12 mouse cellular contexts compared by ENCODE assay signal in genomic region chr11:86652578-86652979, GRCm38 (mm10). TPM values are rescaled to one million over a fixed set of nuclear protein-coding genes. Genes with fewer than 3 reads are reported as not detected.
DNase-seq lines count a peak whose midpoint lies in the region; TF ChIP-seq lines count a peak whose summit lies in the region.
"Had no signal": no experiment of that assay in that cellular context is flagged by ENCODE, and none has a peak within 500 bp of the region (broad histone marks: within the 10 kb centered on the region; RNA-seq: fewer than 3 reads in every experiment).

No protein-coding gene starts in this region.

- peaks cover 15% of the 10 kb centered on the region for H3K4me1 ChIP-seq in heart, embryonic 10.5 days
- peaks cover 1% of the 10 kb centered on the region; the same call in 1 of the 2 replicates for H3K4me1 ChIP-seq in bone marrow, adult 2 months (ENCODE audit: control insufficient read depth, insufficient read depth, low read length)
- H3K4me1 ChIP-seq in megakaryocyte, embryonic 14.5 days = peaks cover 53% of the 10 kb centered on the region
- H3K4me1 ChIP-seq: embryonic facial prominence, embryonic 15.5 days had no signal

- WGBS in heart, embryonic 10.5 days = 86% methylated on average over 4 of the region's 4 CpGs
- 45% methylated on average over 4 of the region's 4 CpGs for WGBS in bone marrow, adult 2 months

- no peak for TF ChIP-seq POLR2A in bone marrow, adult 2 months (IDR thresholded peaks at IDR 0.05; ENCODE audit: borderline replicate concordance, control insufficient read depth, low read depth, low read length)

- H3K27ac ChIP-seq in heart, embryonic 10.5 days = peak overlapping the region; percentile 29; the same call in 1 of the 2 replicates
- peak overlapping the region; percentile 32; the same call in 1 of the 2 replicates for H3K27ac ChIP-seq in bone marrow, adult 2 months (ENCODE audit: control insufficient read depth, insufficient read depth, low read depth, low read length, poor library complexity)
- H3K27ac ChIP-seq: embryonic facial prominence, embryonic 15.5 days; liver, embryonic 14.5 days had no signal

- H3ac ChIP-seq in C2C12 (ENCODE audit: control insufficient read depth, insufficient read length, low read depth) = peak overlapping the region; percentile 19

- TF ChIP-seq CTCF in C2C12 (IDR thresholded peaks at IDR 0.05; ENCODE audit: control insufficient read depth, insufficient read depth, insufficient read length) = no peak
- TF ChIP-seq CTCF in bone marrow, adult 2 months (IDR thresholded peaks at IDR 0.05; ENCODE audit: control insufficient read depth, insufficient read depth, low read length) = no peak

- H3K36me3 ChIP-seq in heart, embryonic 10.5 days = no peaks in the 10 kb centered on the region
- peaks cover 15% of the 10 kb centered on the region for H3K36me3 ChIP-seq in C2C12 (ENCODE audit: control insufficient read depth, insufficient read depth)
- peaks cover 8% of the 10 kb centered on the region for H3K36me3 ChIP-seq in megakaryocyte, embryonic 14.5 days (replicated peaks; ENCODE audit: low read length)
- H3K36me3 ChIP-seq: embryonic facial prominence, embryonic 15.5 days had no signal

- H3K79me3 ChIP-seq in C2C12 (ENCODE audit: low read depth) = peaks cover 7% of the 10 kb centered on the region

- H3K9me3 ChIP-seq in heart, embryonic 10.5 days = no peaks in the 10 kb centered on the region
- no peaks in the 10 kb centered on the region for H3K9me3 ChIP-seq in megakaryocyte, embryonic 14.5 days
- H3K9me3 ChIP-seq: embryonic facial prominence, embryonic 15.5 days had no signal

- intact Hi-C loops in heart, postnatal 10 days (cut with DNase I) = loop anchor here (10.0 kb wide), 1 partner anchor 362 kb away; no protein-coding TSS in a partner anchor

- no peak for DNase-seq in heart, embryonic 10.5 days (ENCODE audit: low spot score)
- no peak for DNase-seq in heart, postnatal 10 days
- no peak for DNase-seq in cerebellum, adult 9-10 months
- no peak for DNase-seq in neural tube, embryonic 10.5 days (ENCODE audit: extremely low spot score, low spot score)
- no peak for DNase-seq in urinary bladder, postnatal 10 days (ENCODE audit: low spot score)
- DNase-seq: cerebellum, postnatal 14 days; thymus, adult 18-20 months had no signal

- no peak overlapping the region for H3K4me3 ChIP-seq in heart, embryonic 10.5 days
- H3K4me3 ChIP-seq in C2C12 (ENCODE audit: insufficient read depth, poor library complexity, severe bottlenecking) = no peak overlapping the region
- no peak overlapping the region for H3K4me3 ChIP-seq in bone marrow, adult 2 months (replicated peaks; ENCODE audit: control insufficient read depth, low read depth, low read length)
- peak overlapping the region; percentile 14 for H3K4me3 ChIP-seq in megakaryocyte, embryonic 14.5 days (replicated peaks)
- H3K4me3 ChIP-seq: embryonic facial prominence, embryonic 15.5 days had no signal

- H3K79me2 ChIP-seq in C2C12 (ENCODE audit: control insufficient read depth, insufficient read depth) = peaks cover 46% of the 10 kb centered on the region

- H3K27me3 ChIP-seq in heart, embryonic 10.5 days (ENCODE audit: insufficient read depth, poor library complexity, severe bottlenecking) = no peaks in the 10 kb centered on the region
- H3K27me3 ChIP-seq in C2C12 (ENCODE audit: control insufficient read depth, insufficient read depth, insufficient read length) = no peaks in the 10 kb centered on the region
- no peaks in the 10 kb centered on the region for H3K27me3 ChIP-seq in megakaryocyte, embryonic 14.5 days (replicated peaks)
- H3K27me3 ChIP-seq: embryonic facial prominence, embryonic 15.5 days had no signal

TF ChIP-seq in C2C12, 6 proteins besides CTCF, POLR2A, EP300 and RAD21:
- TF ChIP-seq MYOG (IDR thresholded peaks at IDR 0.05; ENCODE audit: control insufficient read depth, extremely low read depth, insufficient read length) = no peak
- TF ChIP-seq CEBPB (IDR thresholded peaks at IDR 0.05; ENCODE audit: low read depth) = peak; percentile 91
- peak; percentile 98 for TF ChIP-seq FOSL1 (IDR thresholded peaks at IDR 0.05; ENCODE audit: insufficient read depth, low read length, poor library complexity, severe bottlenecking)
- no peak for TF ChIP-seq MAX (IDR thresholded peaks at IDR 0.05)
- TF ChIP-seq USF1 (IDR thresholded peaks at IDR 0.05; ENCODE audit: low read depth) = no peak
- TF ChIP-seq MYOD1 (IDR thresholded peaks at IDR 0.05; ENCODE audit: control insufficient read depth, insufficient read length, low read depth) = peak; percentile 7

RNA-seq across cellular contexts. Expression of gene Vmp1, which starts 31.1 kb away (rescaled TPM):
- 107 and 115 TPM in 2 replicates for polyA plus RNA-seq in heart, embryonic 10.5 days (2016; fragmentation: Nextera tagmentation; extraction: Ambion mirVana)
- total RNA-seq in heart, postnatal 10 days (2021) = 10 to 100 TPM; 49.8 to 53.1 TPM
- polyA plus RNA-seq in C2C12 (2012; fragmentation: generic; extraction: Trizol) = 157 TPM
- 65.9 and 88.4 TPM in 2 replicates for polyA plus RNA-seq in bone marrow, adult 2 months (2011; ENCODE audit: insufficient read depth, insufficient read length, low replicate concordance, missing spikeins)
- 3.5 and 25.4 TPM in 2 replicates for polyA plus RNA-seq in megakaryocyte, embryonic 14.5 days (2012; ENCODE audit: insufficient read depth, low replicate concordance)

RNA-seq across cellular contexts. Expression of gene Ptrh2, which starts 31.2 kb away (rescaled TPM):
- polyA plus RNA-seq in heart, embryonic 10.5 days (2016; fragmentation: Nextera tagmentation; extraction: Ambion mirVana) = 24.4 and 30.2 TPM in 2 replicates
- total RNA-seq in heart, postnatal 10 days (2021) = 1 to 10 TPM; 8.7 to 9.3 TPM
- 23.0 TPM for polyA plus RNA-seq in C2C12 (2012; fragmentation: generic; extraction: Trizol)
- polyA plus RNA-seq in bone marrow, adult 2 months (2011; ENCODE audit: insufficient read depth, insufficient read length, low replicate concordance, missing spikeins) = 12.2 and 14.3 TPM in 2 replicates
- polyA plus RNA-seq in megakaryocyte, embryonic 14.5 days (2012; ENCODE audit: insufficient read depth, low replicate concordance) = 0.45 TPM in 1 of 2 replicates, not detected in the other
